Mouse (Mus musculus) cerebellum, adult (tissue): ENCODE measurements around the gene Rapgef3.

ENCODE experiments used
- ATAC-seq: cut with Nextera tagmentation; 2 replicates; pipeline ENCODE4 v1.9.2; 2017; ENCODE audit warnings: mild to moderate bottlenecking, moderate library complexity, mixed read lengths; ENCODE audit not compliant: insufficient number of reproducible peaks, low FRiP score, low TSS enrichment

Gene Rapgef3

GRCm38 (mm10) chr15:97767280-97768186 lies at the start of gene Rapgef3:
Gene Rapgef3 (minus strand): TSS chr15:97767972.
- ATAC-seq: peak; percentile 48

- ATAC-seq: no peak
Observed at GRCm38 (mm10) chr15:97816199-97816994, 48.6 kb upstream of the Rapgef3 start.

- no peak for ATAC-seq
Observed at GRCm38 (mm10) chr15:97815254-97815653, 47.5 kb upstream of the Rapgef3 start.

GRCm38 (mm10) chr15:97814703-97815102 lies 46.9 kb upstream of the Rapgef3 start:
- no peak for ATAC-seq

- ATAC-seq: peak; percentile 51
Observed at GRCm38 (mm10) chr15:97813452-97814204, 45.9 kb upstream of the Rapgef3 start.

GRCm38 (mm10) chr15:97812875-97813274 lies 45.1 kb upstream of the Rapgef3 start:
- ATAC-seq: no peak

GRCm38 (mm10) chr15:97812126-97812525 lies 44.4 kb upstream of the Rapgef3 start:
- ATAC-seq: peak; percentile 83

GRCm38 (mm10) chr15:97811307-97811706 lies 43.5 kb upstream of the Rapgef3 start:
- no peak for ATAC-seq

- no peak for ATAC-seq
Observed at GRCm38 (mm10) chr15:97810399-97810798, 42.6 kb upstream of the Rapgef3 start.

- ATAC-seq: no peak
Observed at GRCm38 (mm10) chr15:97809942-97810341, 42.2 kb upstream of the Rapgef3 start.

- no peak for ATAC-seq
Observed at GRCm38 (mm10) chr15:97809206-97809605, 41.4 kb upstream of the Rapgef3 start.

- no peak for ATAC-seq
Observed at GRCm38 (mm10) chr15:97808532-97808931, 40.8 kb upstream of the Rapgef3 start.

- ATAC-seq: no peak
Observed at GRCm38 (mm10) chr15:97807867-97808266, 40.1 kb upstream of the Rapgef3 start.

GRCm38 (mm10) chr15:97802575-97802974 lies 34.8 kb upstream of the Rapgef3 start:
- no peak for ATAC-seq

GRCm38 (mm10) chr15:97801811-97802210 lies 34.0 kb upstream of the Rapgef3 start:
- ATAC-seq: no peak

- ATAC-seq: no peak
Observed at GRCm38 (mm10) chr15:97800853-97801252, 33.1 kb upstream of the Rapgef3 start.

GRCm38 (mm10) chr15:97799446-97799845 lies 31.7 kb upstream of the Rapgef3 start:
- ATAC-seq: no peak

- no peak for ATAC-seq
Observed at GRCm38 (mm10) chr15:97798134-97798533, 30.4 kb upstream of the Rapgef3 start.

- ATAC-seq: no peak
Observed at GRCm38 (mm10) chr15:97796674-97797310, 29.0 kb upstream of the Rapgef3 start.
